Mouse (Mus musculus) cerebellum, adult 11-12 months (tissue): Measurements from ENCODE around the gene Prickle2.

ENCODE experiments used
- DNase-seq: peaks from one replicate; pipeline ENCODE4 v3.0.0; 2022

Gene Prickle2

GRCm38 (mm10) chr6:92347278-92348028, 358.5 kb downstream of the Prickle2 start:
- DNase-seq, result no peak

- DNase-seq, result no peak
Measured at GRCm38 (mm10) chr6:92346729-92347128, 359.2 kb downstream of the Prickle2 start.

GRCm38 (mm10) chr6:92345151-92345550, 360.8 kb downstream of the Prickle2 start:
- DNase-seq, result no peak

- DNase-seq, result no peak
Measured at GRCm38 (mm10) chr6:92344588-92344987, 361.4 kb downstream of the Prickle2 start.
